Mouse (Mus musculus) stomach, embryonic 15.5 days (tissue): Measurements from ENCODE around the gene Tfap2a. TPM values are rescaled to one million over a fixed set of nuclear protein-coding genes. Genes with fewer than 3 reads are reported as not detected.

ENCODE experiments used
- ATAC-seq: fragments of 200-750 bp; cut with Nextera tagmentation; 2 replicates; pipeline ENCODE4 v1.8.0; 2017; ENCODE audit warnings: low read depth, moderate number of reproducible peaks, moderate TSS enrichment; ENCODE audit not compliant: insufficient read depth, low FRiP score
- H3K27ac ChIP-seq: fragments of 300-500 bp; sonication (generic); 2 replicates; pipeline ENCODE4 v1.5.1; 2015; ENCODE audit warnings: mild to moderate bottlenecking, inconsistent platforms
- H3K27me3 ChIP-seq: fragments of 300-500 bp; sonication (generic); replicated peaks from 2 replicates; pipeline ENCODE4 v1.6.1; 2015; ENCODE audit warnings: inconsistent platforms
- H3K36me3 ChIP-seq: fragments of 300-500 bp; sonication (generic); 2 replicates; pipeline ENCODE4 v1.6.1; 2015; ENCODE audit warnings: inconsistent platforms
- H3K4me1 ChIP-seq: fragments of 300-500 bp; sonication (generic); 2 replicates; pipeline ENCODE4 v1.6.1; 2015; ENCODE audit warnings: inconsistent platforms
- H3K4me2 ChIP-seq: fragments of 300-500 bp; sonication (generic); 2 replicates; pipeline ENCODE4 v1.6.1; 2015; ENCODE audit warnings: mild to moderate bottlenecking, inconsistent platforms
- H3K4me3 ChIP-seq: fragments of 300-500 bp; sonication (generic); replicated peaks from 2 replicates; pipeline ENCODE4 v1.5.1; 2015; ENCODE audit warnings: inconsistent platforms
- H3K9ac ChIP-seq: fragments of 300-500 bp; sonication (generic); 2 replicates; pipeline ENCODE4 v1.6.1; 2015; ENCODE audit warnings: inconsistent platforms
- H3K9me3 ChIP-seq: fragments of 300-500 bp; sonication (generic); 2 replicates; pipeline ENCODE4 v1.6.1; 2016; ENCODE audit warnings: inconsistent platforms
- WGBS: fragments of 180-500 bp; shearing (Covaris S2); methylation state at CpG from one replicate; pipeline ENCODE4 v1.1.7; 2015; 5-methylcytosine and 5-hydroxymethylcytosine counted together
- polyA plus RNA-seq: library from polyadenylated mRNA; unstranded; fragments of >200 nt; fragmentation: Nextera tagmentation; extraction: Ambion mirVana; gene quantifications from 2 replicates; pipeline ENCODE4 v1.2.1, GENCODE M21; 2015

The Tfap2a gene
- polyA plus RNA-seq, 1 experiment from 2014 or later = 1.0 TPM

DNA sequence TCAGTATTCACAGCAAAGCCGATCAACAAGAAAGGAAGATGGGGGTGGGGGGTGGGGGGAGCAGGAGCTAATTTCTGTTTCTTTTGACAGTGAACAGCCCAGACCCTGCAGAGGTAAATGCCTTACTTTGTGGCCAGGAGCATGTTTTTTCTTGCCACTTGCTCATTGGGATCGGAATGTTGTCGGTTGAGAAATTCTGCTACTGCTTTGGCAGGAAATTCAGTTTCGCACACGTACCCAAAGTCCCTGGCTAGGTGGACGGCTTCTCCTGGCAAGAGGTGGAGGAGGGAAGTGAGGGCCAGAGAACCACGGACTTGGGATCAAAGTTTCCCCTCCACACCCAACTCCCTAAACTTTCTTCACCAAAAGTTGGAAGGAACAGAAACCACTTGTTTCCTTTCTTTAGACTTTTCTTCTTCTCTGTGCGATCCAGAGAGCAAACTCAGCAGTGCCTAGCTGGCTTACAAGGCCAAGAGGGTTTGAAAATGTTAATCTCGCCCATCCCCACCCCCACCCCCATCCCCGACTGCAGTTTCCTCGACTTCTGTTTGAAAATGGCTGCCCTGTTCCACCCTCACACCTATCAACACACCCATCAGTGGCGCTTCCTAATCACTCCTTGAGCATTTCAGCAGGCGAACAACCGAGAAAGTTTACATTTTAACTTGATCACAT lies 19.0 kb downstream of the Tfap2a start:
- ATAC-seq = no peak
- no peaks in the 10 kb centered on the region for H3K36me3 ChIP-seq
- peaks cover 69% of the 10 kb centered on the region for H3K27me3 ChIP-seq
- no peak overlapping the region for H3K4me2 ChIP-seq
- H3K27ac ChIP-seq = no peak overlapping the region; the same call in 1 of the 2 replicates
- WGBS = 25% methylated on average over 14 of the region's 14 CpGs
- H3K4me1 ChIP-seq = peaks cover 4% of the 10 kb centered on the region; the same call in 1 of the 2 replicates
- H3K9me3 ChIP-seq = no peaks in the 10 kb centered on the region
- H3K9ac ChIP-seq = no peak overlapping the region
- H3K4me3 ChIP-seq = no peak overlapping the region

DNA sequence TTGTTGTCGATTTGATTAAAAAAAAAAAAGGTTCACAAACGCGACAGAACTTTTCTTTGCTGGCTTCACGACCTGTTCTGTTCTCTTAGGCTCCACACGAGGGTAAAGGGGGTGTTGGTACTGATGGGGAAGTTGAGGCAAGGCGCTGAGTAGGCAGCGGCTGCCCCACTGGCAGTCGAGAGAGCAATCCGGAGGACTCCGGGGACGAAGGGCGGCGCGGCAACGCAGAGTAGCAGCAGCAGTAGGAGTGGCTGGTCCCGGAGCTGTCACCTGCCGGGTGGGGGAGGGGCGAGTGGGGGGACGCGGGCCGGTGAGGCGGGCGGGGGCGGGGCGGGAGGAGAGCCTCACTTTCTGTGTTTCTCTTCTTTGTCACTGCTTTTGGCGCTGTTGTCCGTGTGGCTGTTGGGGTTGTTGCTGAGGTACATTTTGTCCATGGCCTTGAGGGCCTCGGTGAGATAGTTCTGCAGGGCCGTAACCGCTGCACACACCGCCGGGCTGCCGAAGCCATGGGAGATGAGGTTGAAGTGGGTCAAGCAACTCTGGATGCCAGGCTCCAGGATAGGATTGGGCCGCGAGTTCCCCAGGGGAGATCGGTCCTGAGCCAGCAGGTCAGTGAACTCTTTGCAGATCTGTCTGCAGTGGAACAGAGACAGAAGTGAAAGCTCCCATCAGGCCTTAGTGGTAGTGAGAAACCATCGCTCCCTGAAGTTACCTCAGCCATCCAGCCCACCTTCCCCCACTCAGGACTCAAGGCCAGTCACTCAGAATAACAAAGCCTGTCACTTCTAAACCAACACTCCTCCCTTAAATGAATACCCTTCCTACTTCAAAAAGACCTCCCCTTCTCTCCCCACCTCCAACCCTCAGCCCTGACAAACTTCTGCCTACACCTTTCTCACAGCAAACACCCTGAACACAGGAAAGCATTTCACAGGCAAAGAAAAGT lies 21.1 kb downstream of the Tfap2a start:
- no peak overlapping the region for H3K4me2 ChIP-seq
- H3K4me3 ChIP-seq = no peak overlapping the region; the same call in 1 of the 2 replicates
- H3K4me1 ChIP-seq = no peaks in the 10 kb centered on the region
- 7% methylated on average over 35 of the region's 37 CpGs for WGBS
- ATAC-seq = no peak
- H3K27ac ChIP-seq = no peak overlapping the region
- H3K9ac ChIP-seq = no peak overlapping the region
- H3K9me3 ChIP-seq = no peaks in the 10 kb centered on the region
- H3K27me3 ChIP-seq = peaks cover 76% of the 10 kb centered on the region
- no peaks in the 10 kb centered on the region for H3K36me3 ChIP-seq

DNA sequence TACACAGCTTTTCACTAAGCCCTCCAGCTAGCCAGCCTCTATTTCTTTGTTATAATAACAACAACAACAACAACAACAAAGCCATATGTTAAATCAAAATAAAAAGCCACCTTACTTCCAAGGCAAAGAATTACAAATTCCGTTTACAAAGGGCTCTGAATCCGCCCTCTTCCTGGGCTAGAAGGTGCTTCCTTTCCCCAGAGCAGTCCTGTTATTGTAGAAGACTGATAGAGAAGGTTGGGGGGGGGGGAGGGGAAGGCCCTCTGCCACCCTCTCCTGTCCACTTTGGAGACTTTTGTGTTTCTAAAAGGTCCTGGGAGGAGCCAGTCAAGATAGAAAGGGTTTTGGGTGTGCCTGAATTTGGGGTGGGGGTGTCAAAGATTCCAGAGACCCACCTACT lies 23.6 kb downstream of the Tfap2a start:
- H3K4me3 ChIP-seq = no peak overlapping the region
- no peak for ATAC-seq
- H3K36me3 ChIP-seq = no peaks in the 10 kb centered on the region
- H3K4me1 ChIP-seq = no peaks in the 10 kb centered on the region
- H3K27me3 ChIP-seq = peaks cover 85% of the 10 kb centered on the region
- H3K4me2 ChIP-seq = no peak overlapping the region
- no peak overlapping the region for H3K9ac ChIP-seq
- H3K9me3 ChIP-seq = no peaks in the 10 kb centered on the region
- no peak overlapping the region for H3K27ac ChIP-seq
- 13% methylated on average over 2 of the region's 2 CpGs for WGBS

DNA sequence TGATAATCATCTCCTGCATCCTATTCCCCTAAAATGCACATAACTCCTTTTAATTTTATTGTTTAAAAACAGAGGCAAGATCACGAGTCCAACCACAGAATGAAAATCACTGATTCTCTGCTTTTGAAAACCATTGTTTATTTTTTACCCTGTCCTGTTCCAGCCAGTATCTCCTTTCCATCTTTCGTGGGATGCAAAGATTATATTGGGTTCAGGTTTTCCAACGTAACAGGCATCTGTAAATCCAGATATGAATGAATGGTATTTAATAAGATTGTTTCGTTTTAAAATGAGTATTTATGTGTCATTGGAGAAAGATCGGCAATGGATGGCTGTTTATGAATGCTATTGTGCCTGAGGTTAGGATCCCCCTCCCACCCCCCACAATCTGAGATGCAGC lies 24.5 kb downstream of the Tfap2a start:
- no peak for ATAC-seq

DNA sequence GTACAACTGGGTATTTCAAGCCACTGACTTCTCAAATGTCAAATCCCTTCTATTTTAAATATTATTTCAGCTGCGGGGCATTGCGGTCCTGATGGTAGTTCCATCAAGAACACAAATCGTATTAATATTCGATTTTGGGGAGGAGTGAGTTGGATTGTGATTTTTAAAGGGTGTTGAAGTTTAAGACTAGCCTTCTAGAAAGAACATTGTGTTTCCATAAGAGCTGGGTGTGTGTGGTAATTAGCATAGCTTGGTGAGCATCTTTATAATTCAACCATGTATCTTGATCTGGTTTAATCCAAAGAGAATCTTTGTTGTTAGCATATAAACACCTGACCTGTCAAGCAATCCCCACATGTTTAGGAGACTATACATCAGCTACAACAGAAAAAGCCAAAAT lies 24.9 kb downstream of the Tfap2a start:
- Histone ChIP-seq H3K27me3 (peaks cover 86% of the 10 kb centered on the region), H3K9ac (no peak overlapping the region), H3K4me2 (no peak overlapping the region), H3K9me3 (no peaks in the 10 kb centered on the region), H3K4me1 (no peaks in the 10 kb centered on the region), H3K4me3 (no peak overlapping the region), H3K27ac (no peak overlapping the region), H3K36me3 (no peaks in the 10 kb centered on the region)
- WGBS = 7% methylated on average over 4 of the region's 4 CpGs
- no peak for ATAC-seq

More for the DNA sequence above, 24.5 kb downstream of the Tfap2a start:
- 8% methylated on average over 5 of the region's 5 CpGs for WGBS
- Histone ChIP-seq H3K4me2 (no peak overlapping the region), H3K9ac (no peak overlapping the region), H3K36me3 (no peaks in the 10 kb centered on the region), H3K9me3 (no peaks in the 10 kb centered on the region), H3K4me3 (no peak overlapping the region), H3K27me3 (peaks cover 86% of the 10 kb centered on the region), H3K27ac (no peak overlapping the region), H3K4me1 (no peaks in the 10 kb centered on the region)

DNA sequence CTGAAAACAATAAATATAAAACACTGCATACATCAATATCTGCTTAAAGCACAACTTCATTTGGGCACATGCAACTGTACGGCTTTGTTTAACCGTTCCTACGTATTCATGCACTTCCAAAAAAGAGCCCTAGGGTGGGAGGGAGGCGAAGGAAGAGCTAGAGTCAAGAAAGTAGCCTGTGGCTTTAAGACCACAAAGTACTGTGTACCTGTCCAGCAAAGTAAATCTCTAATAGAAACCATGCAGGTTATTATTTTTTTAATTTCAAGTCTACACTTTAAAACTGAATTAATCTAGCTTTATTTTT lies 25.7 kb downstream of the Tfap2a start:
- 2% methylated on average over 4 of the region's 4 CpGs for WGBS
- no peaks in the 10 kb centered on the region for H3K4me1 ChIP-seq
- H3K4me2 ChIP-seq = no peak overlapping the region
- H3K9ac ChIP-seq = no peak overlapping the region
- H3K4me3 ChIP-seq = no peak overlapping the region
- no peaks in the 10 kb centered on the region for H3K9me3 ChIP-seq
- H3K36me3 ChIP-seq = no peaks in the 10 kb centered on the region
- peaks cover 86% of the 10 kb centered on the region for H3K27me3 ChIP-seq
- no peak overlapping the region for H3K27ac ChIP-seq
- ATAC-seq = no peak

DNA sequence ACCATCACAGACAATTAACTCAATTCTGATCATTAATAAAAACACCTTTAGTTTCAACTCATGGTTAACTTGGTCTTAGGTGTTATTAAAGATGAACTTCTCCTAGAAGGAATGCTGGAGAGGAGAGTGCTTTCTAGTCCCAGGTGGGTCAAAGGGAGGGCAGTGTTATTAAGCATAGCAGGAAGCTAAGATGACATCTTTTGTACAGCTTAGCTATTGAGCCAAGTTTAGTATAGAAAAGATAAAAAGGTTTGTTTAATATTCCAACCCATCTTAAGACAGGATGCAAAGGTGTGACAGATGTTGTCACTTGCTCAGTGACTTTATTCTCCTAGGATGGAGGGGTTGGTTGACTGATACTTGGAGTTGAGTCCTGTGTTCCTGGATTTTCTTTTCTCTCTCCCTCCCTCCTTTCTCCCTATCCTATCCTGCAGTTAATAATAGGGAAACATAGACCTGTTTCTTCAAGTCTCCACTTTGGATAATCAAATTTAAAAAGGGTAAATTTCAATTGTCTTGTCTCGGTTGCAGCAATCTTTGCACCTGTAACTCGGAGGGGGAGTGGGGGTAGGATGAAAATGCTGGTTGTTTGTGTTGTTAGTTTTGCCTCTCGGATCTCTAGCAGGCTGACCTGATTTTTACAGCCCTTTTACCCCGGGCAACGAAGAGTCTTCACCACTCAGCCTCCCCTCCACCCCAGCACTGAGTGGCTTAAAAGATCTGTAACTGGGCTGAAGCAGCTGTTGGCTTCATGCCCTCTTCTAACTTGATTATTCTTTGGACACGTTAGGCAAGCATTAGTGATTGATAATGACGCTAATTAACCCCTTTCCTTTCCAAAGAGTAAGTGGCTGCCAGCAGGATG lies 26.3 kb downstream of the Tfap2a start:
- no peak overlapping the region for H3K4me3 ChIP-seq
- no peak overlapping the region for H3K9ac ChIP-seq
- no peaks in the 10 kb centered on the region for H3K9me3 ChIP-seq
- no peak overlapping the region for H3K27ac ChIP-seq
- no peaks in the 10 kb centered on the region for H3K4me1 ChIP-seq
- H3K27me3 ChIP-seq = peaks cover 86% of the 10 kb centered on the region
- H3K4me2 ChIP-seq = no peak overlapping the region
- 1% methylated on average over 7 of the region's 7 CpGs for WGBS
- H3K36me3 ChIP-seq = no peaks in the 10 kb centered on the region
- ATAC-seq = no peak

DNA sequence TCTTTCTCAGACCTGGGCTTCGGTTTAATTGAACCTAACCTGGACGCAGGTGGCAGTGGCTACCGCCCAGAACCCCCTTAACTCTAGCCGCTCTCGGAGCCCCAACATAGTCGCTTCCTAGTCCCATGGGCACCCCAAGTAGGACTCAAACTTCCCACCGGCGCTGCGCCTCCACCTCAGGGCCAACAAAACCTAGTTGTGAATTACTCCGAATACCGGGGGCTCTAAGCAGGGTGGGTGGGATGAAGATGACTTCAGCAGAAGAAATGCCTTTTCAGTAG lies 28.2 kb downstream of the Tfap2a start:
- under 1% methylated on average over 11 of the region's 11 CpGs for WGBS
- Histone ChIP-seq H3K9me3 (no peaks in the 10 kb centered on the region), H3K9ac (no peak overlapping the region), H3K27me3 (peaks cover 95% of the 10 kb centered on the region), H3K4me1 (no peaks in the 10 kb centered on the region), H3K4me3 (no peak overlapping the region), H3K27ac (no peak overlapping the region), H3K36me3 (no peaks in the 10 kb centered on the region), H3K4me2 (no peak overlapping the region)
- no peak for ATAC-seq

DNA sequence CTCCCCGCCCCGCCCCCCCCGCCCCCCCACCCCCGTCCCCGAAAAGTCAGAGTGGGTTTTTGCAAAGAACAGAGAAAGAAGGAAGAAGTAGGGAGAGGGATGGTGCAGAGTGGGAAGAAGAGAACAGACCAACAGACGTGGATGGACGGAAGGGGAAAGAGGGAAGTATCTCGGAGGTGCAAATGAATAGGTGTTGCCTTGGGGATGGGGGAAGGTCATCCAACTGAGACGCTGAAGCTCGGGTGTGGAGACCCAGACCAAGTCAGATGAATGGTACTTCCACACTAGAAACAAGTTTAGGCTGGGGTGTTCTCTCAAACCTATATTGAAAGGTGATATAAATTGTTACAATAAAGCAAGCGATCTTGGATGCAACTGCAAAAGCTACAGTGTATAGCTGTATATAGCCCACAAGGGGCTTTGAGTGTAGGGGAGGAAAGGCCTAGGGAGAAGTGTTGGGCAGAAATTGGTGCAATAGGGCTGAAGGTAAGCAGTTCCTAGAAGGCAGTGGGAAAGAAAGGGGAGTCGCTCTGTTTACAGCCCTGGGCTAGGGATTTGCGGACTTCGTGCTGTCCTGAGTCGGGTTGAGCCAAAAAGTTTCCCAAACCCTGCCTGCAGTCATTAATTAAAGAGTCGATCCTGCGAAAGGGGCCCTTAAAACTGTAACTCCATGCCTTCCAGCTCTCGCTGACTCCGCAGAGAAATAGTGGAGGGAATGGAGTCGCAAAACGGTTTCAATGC lies 28.7 kb downstream of the Tfap2a start:
- Histone ChIP-seq H3K27ac (no peak overlapping the region), H3K27me3 (peaks cover 95% of the 10 kb centered on the region), H3K9ac (no peak overlapping the region), H3K4me2 (no peak overlapping the region), H3K9me3 (no peaks in the 10 kb centered on the region), H3K4me3 (no peak overlapping the region), H3K36me3 (no peaks in the 10 kb centered on the region), H3K4me1 (no peaks in the 10 kb centered on the region)
- ATAC-seq = no peak
- WGBS = 2% methylated on average over 21 of the region's 21 CpGs

DNA sequence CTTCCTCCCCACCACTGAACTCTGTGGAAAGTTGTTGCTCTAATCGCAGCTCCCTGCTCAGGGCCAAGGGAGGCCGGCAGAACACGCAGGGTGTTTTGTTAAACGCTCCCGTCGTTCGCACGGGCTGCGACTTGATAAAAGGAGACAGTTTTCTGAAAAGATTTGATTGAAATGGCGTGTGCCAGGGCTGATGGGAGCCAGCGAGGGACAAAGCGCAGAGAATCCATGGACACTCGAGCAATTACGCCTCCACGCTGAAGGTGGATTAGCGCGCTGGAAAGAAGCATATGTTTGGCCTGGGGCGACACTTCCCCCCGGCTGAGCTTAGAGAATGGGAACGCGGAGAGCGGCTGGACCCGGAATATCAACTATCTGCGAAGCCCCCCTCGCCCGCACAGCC lies 29.3 kb downstream of the Tfap2a start:
- 1% methylated on average over 26 of the region's 26 CpGs for WGBS
- Histone ChIP-seq H3K4me2 (no peak overlapping the region), H3K36me3 (no peaks in the 10 kb centered on the region), H3K4me1 (peaks cover 5% of the 10 kb centered on the region), H3K27ac (no peak overlapping the region), H3K9ac (no peak overlapping the region), H3K27me3 (peaks cover 96% of the 10 kb centered on the region), H3K9me3 (no peaks in the 10 kb centered on the region), H3K4me3 (no peak overlapping the region)
- ATAC-seq = no peak

DNA sequence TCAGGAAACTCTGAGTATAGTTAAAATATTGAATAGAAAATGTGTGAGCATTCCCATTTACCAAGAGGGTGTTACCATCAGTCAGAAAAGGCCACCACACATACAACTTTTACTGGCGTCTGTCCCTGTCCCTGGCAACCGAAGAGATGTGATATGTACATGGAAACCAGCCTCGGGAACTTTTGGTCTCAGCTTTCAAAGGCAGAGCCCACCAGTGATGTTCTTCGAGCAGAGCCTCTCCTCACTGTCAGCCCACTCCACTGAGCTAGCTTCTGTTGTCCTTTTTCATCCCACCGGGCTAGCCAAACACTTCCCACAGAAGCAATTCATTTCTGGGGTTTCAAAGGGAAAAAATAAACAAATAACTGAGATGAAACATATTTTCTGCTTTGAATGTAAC lies 29.9 kb downstream of the Tfap2a start:
- WGBS = 2% methylated on average over 5 of the region's 5 CpGs
- Histone ChIP-seq H3K27ac (no peak overlapping the region), H3K4me2 (no peak overlapping the region)

More for the DNA sequence above, 29.9 kb downstream of the Tfap2a start:
- Histone ChIP-seq H3K27me3 (peaks cover 96% of the 10 kb centered on the region), H3K4me3 (no peak overlapping the region), H3K36me3 (no peaks in the 10 kb centered on the region), H3K9me3 (no peaks in the 10 kb centered on the region), H3K9ac (no peak overlapping the region), H3K4me1 (peaks cover 6% of the 10 kb centered on the region)
- no peak for ATAC-seq
